Mouse (Mus musculus): Measurements from ENCODE around the gene Crhbp.

Crhbp gene

DNA sequence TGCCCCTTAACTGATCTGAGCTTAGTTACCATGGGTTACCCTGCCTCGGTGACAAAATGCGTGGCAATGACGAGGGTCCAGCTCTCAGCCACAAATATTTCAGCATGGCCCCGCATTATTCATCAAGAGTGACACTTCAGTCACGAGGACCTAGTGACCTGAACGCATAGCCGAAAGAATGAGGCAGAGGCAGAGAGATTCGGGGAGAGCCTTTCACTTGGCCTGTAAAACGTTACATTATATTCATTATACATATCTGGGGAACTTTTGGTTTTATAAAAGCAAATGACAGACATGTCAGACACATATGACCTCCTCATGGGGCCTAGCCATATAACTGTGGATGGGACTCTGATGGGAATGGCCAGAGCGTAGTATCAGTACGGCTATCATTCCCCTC, at the start of gene Crhbp:
Gene Crhbp (minus strand): TSS at position 101 of the 400 bp plus-strand sequence.
- DNase-seq (ENCODE audit: low spot score) = no peak

DNA sequence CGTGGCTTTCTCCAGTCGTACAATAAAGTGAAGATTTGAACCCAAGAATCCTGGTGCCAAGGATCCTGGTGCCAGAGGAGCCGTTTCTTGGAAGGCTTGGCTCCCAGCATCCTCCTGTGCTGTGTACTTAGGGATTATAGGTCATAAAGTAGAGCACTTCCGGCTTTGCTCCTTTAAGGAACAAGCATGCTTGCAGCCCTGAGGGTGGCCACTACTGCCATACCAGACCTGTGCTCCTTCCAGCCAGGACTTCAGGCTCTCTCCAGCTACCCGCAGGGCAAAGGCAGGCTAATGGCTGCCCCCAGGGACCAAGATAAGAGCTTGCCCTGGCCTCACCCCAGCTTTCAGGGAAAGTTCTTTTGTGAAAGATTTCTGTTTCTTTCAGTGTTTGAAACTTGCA, 48.6 kb upstream of the Crhbp start:
- no peak for DNase-seq (ENCODE audit: low spot score)

DNA sequence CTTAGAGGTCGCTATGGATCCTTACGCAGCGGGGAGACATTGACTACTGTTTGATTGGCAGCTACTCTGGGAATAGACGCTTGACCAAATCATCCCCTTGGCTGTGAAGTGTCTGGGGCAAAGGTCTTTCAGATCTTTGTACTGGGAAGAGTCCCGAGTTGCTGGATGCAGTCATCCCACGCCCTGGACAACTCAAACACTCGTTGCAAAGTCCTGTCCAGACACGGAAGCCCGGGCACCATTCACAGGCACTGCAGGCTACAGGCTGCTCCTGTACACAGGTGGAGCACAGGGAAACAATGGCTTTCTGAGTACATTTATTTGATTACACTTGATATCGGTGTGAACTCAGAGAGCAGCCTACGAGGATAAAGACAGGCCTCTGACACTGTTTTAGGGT, 46.6 kb upstream of the Crhbp start:
- no peak for DNase-seq (ENCODE audit: low spot score)

DNA sequence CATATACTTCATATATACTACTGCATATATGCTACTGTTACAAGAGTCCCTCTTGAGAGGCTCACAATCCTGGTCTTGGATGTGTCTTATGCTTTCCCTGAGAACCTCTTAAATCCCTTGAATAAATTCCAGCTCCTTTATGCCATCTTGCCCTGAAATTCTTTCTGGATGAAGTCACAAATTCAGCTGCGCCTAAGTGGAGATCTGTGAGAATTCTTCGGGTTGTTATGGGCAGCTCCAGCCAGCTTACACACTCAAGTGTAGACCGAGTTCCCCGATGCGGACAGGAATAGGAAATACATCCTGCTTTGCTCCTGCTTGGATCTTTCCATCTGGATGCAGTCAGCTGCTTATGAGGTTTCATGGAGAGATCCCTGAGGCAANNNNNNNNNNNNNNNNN, 39.9 kb upstream of the Crhbp start:
- DNase-seq (ENCODE audit: low spot score) = peak; percentile 64

DNA sequence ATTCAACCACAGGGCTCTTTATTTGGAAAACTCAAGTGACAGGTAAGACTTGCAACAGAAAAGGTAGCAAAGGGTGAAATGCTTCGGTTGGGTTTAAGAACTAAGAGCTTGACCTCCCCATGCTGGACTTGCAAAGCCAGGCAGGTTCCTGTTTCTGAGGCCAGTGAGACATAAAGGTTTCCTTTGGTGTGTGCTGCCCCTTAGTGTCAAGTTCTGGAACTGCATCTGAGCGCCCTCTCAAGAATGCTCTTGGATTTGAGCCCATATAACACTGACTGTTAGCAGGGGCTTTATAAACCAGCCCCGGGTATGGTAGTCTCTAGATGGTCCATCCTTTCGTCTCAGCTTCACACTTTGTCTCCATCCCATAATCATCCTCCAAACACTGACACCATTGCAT, 36.7 kb upstream of the Crhbp start:
- DNase-seq (ENCODE audit: low spot score) = peak; percentile 73

DNA sequence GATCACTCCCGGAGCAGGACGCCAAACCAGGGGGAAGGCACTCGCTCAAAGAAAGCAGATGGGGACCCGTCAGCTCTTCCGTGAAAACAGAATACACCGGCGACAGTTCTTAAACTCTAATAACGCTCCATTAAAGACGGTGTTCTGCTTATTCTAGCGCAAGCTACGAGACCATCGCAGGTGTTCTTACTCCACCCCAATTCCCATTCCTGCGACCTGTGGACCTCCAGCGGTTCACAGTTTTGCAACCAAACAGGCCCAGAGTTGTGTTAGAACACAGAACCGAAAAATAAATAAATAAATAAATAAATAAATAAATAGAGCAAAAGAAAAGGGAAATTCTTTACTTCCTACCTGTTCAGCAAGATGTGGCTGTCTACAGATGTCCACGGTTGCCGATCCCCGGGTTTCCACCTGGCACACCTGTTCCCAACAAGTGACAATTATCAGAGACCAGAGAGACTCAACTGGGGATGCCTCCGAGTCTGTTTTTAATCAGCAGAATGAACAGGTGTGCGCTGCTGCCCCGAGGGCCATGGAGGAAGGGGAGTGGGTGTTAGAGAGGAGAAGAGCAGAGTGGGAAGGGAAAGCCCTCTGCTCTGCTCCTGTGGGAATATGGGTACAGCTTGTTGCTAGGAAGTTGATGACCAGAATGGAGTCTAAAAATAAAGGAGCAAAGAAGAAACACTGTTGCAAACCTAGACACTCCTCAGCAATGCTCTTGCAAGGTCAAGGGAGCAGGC, 34.1 kb upstream of the Crhbp start, which contains the start of gene S100z:
Gene S100z (minus strand): TSS at position 51 of the 743 bp plus-strand sequence.
- DNase-seq (ENCODE audit: low spot score) = no peak

DNA sequence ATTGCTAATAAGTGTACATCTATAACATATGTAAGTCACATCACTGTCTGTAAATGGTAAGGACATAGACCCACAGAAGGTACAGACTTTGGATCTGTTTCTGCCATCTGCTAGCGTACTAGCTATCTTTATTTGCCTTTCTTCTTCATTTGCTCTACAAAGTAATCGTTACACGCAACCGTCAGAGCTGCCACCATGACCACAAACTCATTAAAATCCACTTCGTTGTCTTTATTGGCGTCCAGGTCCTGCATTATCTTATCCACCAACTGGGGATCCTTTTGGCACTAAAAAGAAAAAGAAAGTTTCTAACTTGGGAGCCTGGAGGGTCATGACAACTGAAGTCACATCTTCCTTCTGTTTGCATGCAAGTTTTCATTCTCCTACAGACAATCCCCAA, 32.4 kb upstream of the Crhbp start:
- no peak for DNase-seq (ENCODE audit: low spot score)

DNA sequence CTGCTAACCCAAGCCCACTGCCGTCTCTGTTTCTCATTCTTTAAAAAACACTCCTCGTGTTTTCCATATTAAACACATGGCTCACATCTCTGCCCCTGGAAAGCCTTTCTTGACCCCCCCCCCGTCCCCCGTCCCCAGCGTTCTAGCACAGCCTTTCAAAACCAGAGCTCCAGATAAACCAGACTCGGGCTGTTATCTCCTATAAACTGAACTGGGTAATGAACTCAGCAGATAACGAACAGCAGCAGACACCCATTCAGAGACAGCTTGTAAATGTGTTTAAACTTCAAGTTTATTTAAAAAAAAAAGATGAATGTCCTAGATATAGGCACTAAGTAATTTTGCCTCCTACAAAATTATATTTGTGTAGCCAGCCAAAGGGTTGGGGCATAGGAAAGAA, 30.4 kb upstream of the Crhbp start:
- DNase-seq (ENCODE audit: low spot score) = no peak

DNA sequence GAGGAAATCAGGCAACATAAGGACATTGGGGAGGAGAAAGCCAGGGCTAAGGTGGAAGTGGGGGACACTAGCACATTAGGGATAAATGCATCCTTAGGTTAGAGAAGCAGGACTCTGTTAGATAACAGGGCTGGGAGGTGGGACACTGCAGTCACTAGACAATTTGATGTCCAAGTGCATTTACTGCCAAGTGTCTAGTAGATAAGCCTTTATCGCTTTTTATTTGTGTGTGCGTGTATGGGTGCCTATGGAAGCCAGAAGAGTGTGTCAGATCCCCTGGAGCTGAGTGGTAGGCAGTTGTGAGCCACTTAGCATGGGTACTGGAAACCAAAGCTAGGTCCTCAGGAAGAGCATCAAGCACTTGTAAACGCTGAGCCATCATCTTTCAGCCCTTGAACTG, 29.6 kb upstream of the Crhbp start:
- DNase-seq (ENCODE audit: low spot score) = no peak

DNA sequence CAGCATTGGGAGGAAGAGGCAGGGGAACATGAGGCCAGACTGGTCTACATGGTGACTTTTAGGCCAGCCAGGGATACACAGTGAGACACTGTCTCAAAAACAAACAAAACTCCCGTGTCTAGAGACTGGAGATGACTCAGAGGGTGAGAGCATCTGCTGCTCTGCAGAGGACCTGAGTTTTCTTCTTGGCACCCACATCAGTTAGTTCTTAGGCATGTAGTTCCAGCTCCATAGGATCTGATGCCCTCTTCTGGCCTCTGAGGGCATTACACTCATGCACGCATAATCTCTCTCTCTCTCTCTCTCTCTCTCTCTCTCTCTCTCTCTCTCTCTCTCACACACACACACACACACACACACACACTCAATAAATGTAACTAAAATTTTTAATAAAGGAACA, 26.2 kb upstream of the Crhbp start:
- DNase-seq (ENCODE audit: low spot score) = no peak

DNA sequence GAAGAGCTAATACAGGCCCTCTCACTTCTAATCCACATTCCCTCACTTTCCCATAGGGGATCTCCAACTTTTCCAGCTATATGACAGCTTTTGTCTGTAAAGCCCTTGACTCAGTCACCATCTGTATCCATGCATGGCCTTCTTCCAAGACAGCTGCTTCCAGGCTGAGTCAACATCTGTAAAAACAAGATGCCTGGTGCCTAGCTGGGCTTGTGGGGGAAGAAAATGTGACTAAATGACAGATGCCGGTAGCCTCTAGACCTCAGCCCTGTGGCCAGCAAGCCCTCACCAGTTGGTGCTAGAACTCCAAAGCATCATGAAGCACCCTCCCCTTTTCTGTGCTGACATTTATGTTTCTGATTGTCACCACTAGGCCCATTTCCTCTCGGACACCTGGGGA, 6.8 kb upstream of the Crhbp start:
- no peak for DNase-seq (ENCODE audit: low spot score)

DNA sequence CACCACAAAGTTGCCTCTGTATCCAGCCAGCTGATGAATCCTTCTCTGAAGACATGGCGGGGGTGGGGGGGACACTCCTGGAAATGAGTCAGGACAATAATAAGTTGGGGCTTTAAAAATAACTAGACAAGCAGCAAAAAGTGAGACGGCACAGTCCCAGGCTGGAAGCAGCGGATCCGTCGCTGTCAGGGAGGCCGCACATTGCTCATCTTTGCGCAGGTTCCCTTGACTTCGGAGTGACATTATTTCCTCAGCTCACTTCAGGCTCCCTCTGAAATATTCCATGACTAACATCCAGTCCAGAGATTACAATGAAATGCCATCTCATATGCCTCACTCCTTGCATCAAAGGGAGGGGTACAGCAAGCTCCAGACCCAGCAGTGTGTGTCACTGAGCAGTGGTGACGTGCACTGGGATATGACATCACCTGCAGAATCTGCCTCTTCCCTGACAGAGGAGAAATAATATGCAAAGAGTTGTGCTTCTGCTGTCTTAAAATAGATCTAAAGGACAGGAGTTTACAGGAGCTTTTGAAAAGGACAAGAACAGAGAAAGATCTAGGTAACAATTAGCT, 6.0 kb upstream of the Crhbp start:
- DNase-seq (ENCODE audit: low spot score) = no peak

DNA sequence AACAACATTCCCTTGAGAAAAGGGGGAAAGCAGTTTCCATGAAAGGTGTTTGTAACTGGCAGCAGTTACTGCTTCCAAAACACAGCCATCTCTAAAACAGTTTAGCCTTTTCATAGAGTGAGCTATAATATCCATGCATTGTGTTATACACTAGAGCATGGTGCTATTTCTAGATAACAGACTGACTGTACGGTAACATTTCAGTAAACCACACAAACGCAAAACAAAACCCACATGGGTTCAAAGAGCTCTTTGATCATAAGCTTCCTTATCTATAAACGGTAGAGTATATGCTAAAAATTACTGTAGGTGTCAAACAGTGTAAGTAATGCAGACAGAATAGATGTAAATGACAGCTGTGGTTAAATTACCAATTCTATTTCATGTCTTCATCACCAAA, 5.0 kb upstream of the Crhbp start:
- DNase-seq (ENCODE audit: low spot score) = no peak

DNA sequence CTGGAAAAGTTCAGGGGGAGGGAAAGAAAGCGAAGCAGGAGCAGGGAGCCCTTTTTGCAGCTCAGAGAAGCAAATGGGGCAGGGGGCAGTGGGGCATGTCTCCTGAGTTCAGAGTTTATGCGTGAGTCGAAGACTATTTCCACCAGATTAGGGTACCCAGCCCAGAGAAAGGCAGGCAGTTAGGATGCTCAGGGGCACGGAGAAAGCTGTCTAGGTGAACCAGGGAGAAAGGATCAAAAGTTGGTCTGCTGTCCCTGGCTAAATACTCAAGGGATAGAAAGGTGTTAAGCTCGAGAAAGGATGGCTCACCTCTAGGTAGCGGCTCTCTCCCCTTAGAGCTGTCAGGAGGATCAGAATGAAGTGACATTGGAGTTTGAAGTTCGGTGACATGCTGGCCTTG, 433 bp downstream of the Crhbp start:
- no peak for DNase-seq (ENCODE audit: low spot score)

DNA sequence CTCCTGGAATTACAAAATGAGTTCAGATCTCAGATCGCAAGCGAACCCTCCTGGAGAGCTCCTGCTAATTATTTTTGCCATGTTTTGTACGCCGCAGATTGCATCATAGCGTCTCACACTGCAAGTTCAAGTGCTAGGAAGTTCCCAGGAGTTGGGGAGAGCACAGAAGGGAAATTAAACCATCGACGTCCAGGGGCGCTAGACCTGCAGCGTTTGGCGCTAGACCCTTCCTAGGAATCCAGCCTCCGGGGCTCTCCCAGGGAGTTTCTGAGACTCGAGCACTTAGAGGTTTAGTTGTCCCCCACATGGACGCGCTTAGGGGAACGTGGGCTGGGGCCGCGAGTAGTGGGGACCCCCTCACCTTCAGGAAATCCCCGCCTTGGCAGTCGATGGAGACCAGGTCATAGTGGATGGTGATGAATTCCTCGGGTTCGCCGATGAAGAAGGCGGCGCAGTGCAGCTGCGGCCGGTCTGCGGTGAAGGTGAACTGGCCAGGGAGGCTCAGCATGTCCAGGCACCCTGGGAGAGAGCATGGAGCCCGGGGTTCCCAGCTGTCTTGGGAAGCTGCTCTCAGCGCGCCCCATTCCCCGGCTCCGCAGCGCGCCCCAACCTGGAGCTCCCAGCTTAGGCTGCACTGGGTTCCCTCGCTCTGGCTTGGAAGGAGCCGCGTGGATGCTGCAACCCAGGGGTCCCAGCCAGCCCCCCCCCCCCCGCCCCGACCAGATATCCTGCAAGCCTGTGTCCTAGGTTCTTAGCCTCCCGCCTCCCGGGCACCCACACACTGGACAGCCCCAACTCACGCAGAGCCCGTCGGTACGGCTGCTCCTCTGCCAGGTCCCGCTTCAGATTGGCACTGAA, 1.1 kb downstream of the Crhbp start:
- DNase-seq (ENCODE audit: low spot score) = no peak

DNA sequence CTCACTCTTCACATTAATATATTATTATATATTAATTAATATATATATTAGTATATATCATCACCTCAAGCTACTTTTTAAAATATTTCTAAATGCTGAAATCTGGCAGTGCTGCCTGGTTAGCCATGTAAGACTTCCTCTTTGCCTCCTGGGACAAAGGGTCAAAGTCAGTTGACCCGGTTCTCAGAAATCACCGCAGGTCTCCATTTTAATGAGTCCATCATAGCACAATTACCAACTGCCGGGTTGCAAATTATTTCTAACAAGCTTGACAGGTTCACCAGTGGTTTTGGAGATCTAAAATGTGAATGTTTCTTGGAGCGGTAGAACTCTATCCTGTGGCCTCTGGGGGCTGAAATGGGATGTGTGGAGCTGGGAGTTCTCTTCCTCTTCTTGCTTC, 1.8 kb downstream of the Crhbp start:
- DNase-seq (ENCODE audit: low spot score) = no peak

DNA sequence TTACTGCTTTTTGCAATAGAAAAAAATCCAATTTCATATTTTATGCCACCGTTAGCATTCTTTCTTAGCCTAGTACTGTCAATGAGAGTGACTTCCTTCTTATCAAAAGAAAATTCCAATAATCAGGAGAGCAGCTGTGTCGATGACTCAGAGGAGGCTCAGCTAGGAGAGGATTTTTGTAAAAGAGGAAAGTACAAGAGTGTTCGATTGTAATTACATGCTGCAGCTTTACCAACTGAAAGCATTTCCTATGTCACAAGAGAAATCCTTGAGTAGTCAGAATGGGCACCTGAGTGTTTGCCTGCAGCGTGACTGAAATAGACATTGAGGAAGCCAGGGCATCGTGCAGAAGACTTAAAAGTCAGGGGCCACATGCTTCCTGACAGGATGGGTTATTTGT, 5.2 kb downstream of the Crhbp start:
- DNase-seq (ENCODE audit: low spot score) = no peak

DNA sequence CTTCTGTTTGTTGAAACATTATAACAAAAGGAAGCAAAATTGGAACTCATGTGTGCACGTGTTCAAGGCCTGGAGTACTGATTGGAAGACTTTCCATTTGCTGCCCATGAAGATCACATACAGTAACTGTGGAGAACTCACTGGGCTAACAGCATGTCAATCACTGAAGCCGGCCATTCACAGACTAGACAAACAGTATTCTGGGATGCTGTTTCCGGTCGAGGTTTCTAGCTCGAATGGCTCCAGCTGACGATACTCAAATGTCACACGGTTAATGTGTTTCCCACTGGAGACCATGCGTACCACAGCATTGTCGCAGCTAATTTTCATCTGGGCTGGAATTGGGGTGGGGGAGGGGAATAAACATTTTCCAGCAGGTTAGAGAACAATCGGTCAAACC, 13.0 kb downstream of the Crhbp start:
- no peak for DNase-seq (ENCODE audit: low spot score)

DNA sequence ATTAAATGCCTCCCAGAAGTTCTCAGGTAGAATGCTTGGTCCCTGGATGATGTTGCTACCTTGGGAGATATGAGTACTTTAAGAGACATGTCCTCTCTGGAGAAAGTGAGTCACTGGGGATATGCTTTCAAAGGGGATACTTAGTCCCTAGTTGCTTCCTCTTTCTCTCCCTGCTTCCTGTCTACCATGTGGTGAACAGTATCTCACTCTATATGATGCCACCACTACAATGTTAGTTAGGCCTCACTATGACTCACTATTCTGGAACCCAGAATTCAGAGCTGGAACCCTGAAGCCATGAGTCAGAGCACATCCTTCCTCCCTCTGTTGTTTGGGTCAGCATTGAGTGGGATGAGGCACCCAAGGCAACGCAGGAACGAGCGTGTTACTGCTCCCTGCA, 17.2 kb downstream of the Crhbp start:
- no peak for DNase-seq (ENCODE audit: low spot score)

DNA sequence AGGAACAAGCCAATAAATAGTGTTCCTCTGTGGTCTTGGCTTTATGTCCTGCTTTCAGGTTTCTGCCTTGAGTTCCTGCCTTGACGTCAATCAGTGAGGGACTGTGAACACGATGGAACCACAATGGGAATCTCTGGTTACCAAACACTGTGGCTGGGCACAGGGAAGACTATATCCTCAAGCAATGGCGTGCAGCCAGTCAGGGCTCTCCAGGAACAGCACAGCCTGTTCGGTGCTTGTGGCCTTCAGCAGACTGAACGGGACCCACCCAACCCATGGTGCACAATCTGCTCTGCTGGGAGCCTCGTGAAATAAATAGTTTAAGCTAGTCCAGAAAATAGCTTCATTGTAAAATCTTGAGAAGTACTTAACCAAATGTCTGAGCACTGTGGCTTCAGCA, 18.3 kb downstream of the Crhbp start:
- DNase-seq (ENCODE audit: low spot score) = no peak

DNA sequence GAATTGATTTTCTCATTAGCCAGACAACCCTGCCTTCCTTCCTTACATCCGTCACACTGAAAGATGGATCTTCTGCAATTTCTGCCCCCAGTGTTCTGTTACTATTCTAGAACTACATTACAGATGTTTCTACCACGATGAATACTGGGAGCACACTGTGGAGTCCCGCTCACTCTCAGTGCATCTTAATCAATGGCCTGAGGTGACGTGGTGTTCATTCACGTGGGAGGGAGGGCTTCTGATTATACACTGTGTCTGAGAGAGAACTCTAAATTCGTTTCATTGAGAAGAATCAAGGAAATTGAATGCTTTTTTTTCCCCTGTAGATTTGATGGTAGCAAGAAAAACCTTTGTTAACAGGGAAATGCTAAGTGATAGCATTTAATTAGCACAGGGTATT, 19.2 kb downstream of the Crhbp start:
- no peak for DNase-seq (ENCODE audit: low spot score)

DNA sequence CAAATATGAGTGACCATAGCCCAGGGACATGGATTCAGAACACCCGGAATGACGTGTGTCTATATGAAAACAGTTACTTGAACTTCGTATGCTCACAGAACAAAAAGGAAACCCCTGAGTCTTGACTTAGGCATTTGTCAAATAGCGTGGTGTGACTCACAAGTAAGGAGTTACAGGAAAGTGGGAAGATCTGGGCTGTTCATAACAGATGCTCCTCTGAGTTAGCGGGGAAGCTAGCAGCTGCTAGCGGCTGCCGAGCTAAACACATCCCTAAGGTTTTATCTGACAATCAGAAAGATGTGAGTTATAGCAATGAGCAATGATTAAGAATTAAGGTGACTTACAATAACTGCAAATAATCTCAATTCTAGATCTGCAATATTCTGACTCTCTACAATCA, 19.8 kb downstream of the Crhbp start:
- DNase-seq (ENCODE audit: low spot score) = no peak

DNA sequence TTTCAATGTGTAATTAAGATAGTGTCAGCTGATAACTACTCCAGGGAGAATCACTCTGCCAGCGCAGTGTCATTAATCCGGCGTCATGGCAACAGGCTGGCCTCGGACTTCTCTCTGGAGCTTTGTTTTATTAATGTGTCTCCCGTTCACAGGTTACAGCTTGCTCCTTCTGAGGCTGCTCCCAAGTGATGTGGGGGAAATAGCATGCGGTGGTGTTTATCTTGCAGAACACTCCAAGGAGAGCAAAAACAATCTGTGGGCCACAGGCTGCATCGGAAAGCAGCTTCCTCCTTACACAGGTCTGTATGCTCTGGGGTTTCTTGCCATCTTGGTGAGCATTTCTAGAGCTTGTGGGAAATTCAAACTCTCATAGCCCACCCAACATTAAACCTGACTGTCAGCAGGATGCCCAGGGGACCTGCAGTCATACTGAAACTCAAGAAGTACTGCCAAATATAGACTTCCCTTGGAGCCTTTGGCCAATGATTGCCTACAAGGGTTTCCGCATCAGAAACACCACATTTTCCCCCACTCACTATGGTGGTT, 25.4 kb downstream of the Crhbp start:
- no peak for DNase-seq (ENCODE audit: low spot score)

All from lung, postnatal 25 days (tissue).